ENCODE assay signal across 11 mouse cellular contexts in genomic region chr14:75871111-75871510, GRCm38 (mm10). TPM values are rescaled to one million over a fixed set of nuclear protein-coding genes. Genes with fewer than 3 reads are reported as not detected.
A peak's percentile ranks its signal among the peaks of the same experiment; 100 is the strongest.
DNase-seq lines count a peak whose midpoint lies in the region; ATAC-seq lines count a peak whose summit lies in the region.
"Had no signal": no experiment of that assay in that cellular context is flagged by ENCODE, and none has a peak within 500 bp of the region (broad histone marks: within the 10 kb centered on the region; RNA-seq: fewer than 3 reads in every experiment).

No protein-coding gene starts in this region.

- ATAC-seq in hindbrain, embryonic 16.5 days = peak; percentile 46
- ATAC-seq in neural tube, embryonic 15.5 days (ENCODE audit: low FRiP score) = peak; percentile 49; the same call in 1 of the 2 replicates

- DNase-seq in embryo, embryonic 10.5 days (ENCODE audit: low spot score) = peak; percentile 44
- DNase-seq in embryo, embryonic 10 days (ENCODE audit: low spot score) = no peak
- DNase-seq in left cerebral cortex, postnatal 4 days = peak; percentile 34
- no peak for DNase-seq in left cerebral cortex, postnatal 25 days (ENCODE audit: low spot score in 2 of 2)
- DNase-seq in kidney, adult 9 months = no peak
- DNase-seq in kidney, adult 11 months = no peak
- DNase-seq: cerebellum, adult 8-10 months; liver, embryonic 13.5 days had no signal

- H3K9me3 ChIP-seq in hindbrain, embryonic 16.5 days (ENCODE audit: control insufficient read depth, low read length) = no peaks in the 10 kb centered on the region
- H3K9me3 ChIP-seq in neural tube, embryonic 15.5 days (replicated peaks) = no peaks in the 10 kb centered on the region
- H3K9me3 ChIP-seq: intestine, embryonic 15.5 days; liver, embryonic 13.5 days had no signal

- H3K4me1 ChIP-seq in hindbrain, embryonic 16.5 days (ENCODE audit: control insufficient read depth, insufficient read depth, low read depth, low read length) = peaks cover under 1% of the 10 kb centered on the region; the same call in 1 of the 2 replicates
- peaks cover 4% of the 10 kb centered on the region; the same call in 1 of the 2 replicates for H3K4me1 ChIP-seq in neural tube, embryonic 15.5 days
- H3K4me1 ChIP-seq: liver, embryonic 13.5 days had no signal

- no peaks in the 10 kb centered on the region for H3K36me3 ChIP-seq in hindbrain, embryonic 16.5 days (ENCODE audit: control insufficient read depth, insufficient read depth, low read length)
- no peaks in the 10 kb centered on the region for H3K36me3 ChIP-seq in neural tube, embryonic 15.5 days
- H3K36me3 ChIP-seq: intestine, embryonic 15.5 days; liver, embryonic 13.5 days had no signal

- H3K27me3 ChIP-seq in hindbrain, embryonic 16.5 days (replicated peaks; ENCODE audit: control insufficient read depth, insufficient read depth, low read length) = no peaks in the 10 kb centered on the region
- H3K27me3 ChIP-seq in neural tube, embryonic 15.5 days (replicated peaks) = no peaks in the 10 kb centered on the region
- H3K27me3 ChIP-seq: intestine, embryonic 15.5 days; liver, embryonic 13.5 days had no signal

- no peak overlapping the region for H3K9ac ChIP-seq in hindbrain, embryonic 16.5 days (ENCODE audit: low read depth, low read length)
- H3K9ac ChIP-seq in neural tube, embryonic 15.5 days (replicated peaks) = no peak overlapping the region
- H3K9ac ChIP-seq: intestine, embryonic 15.5 days; liver, embryonic 13.5 days had no signal

- H3K4me3 ChIP-seq in hindbrain, embryonic 16.5 days (ENCODE audit: low read length) = no peak overlapping the region; the same call in 1 of the 2 replicates
- no peak overlapping the region for H3K4me3 ChIP-seq in neural tube, embryonic 15.5 days (replicated peaks)
- H3K4me3 ChIP-seq: intestine, embryonic 15.5 days; liver, embryonic 13.5 days had no signal

- 16% methylated on average over 4 of the region's 5 CpGs for WGBS in hindbrain, embryonic 16.5 days
- 24% methylated on average over 4 of the region's 5 CpGs for WGBS in neural tube, embryonic 15.5 days

- peak overlapping the region; percentile 45; the same call in 1 of the 2 replicates for H3K4me2 ChIP-seq in hindbrain, embryonic 16.5 days (ENCODE audit: low read length)
- peak overlapping the region; percentile 19; the same call in 1 of the 2 replicates for H3K4me2 ChIP-seq in neural tube, embryonic 15.5 days
- H3K4me2 ChIP-seq: intestine, embryonic 15.5 days; liver, embryonic 13.5 days had no signal

- no peak overlapping the region for H3K27ac ChIP-seq in hindbrain, embryonic 16.5 days (ENCODE audit: low read depth, low read length)
- peak overlapping the region; percentile 65 for H3K27ac ChIP-seq in neural tube, embryonic 15.5 days (replicated peaks)
- H3K27ac ChIP-seq: intestine, embryonic 15.5 days; liver, embryonic 13.5 days had no signal

- intact Hi-C loops in left cerebral cortex, postnatal 4 days (cut with DNase I) = loop anchor here (10.0 kb wide), 1 partner anchor 94 kb away; no protein-coding TSS in a partner anchor
- intact Hi-C loops in left cerebral cortex, postnatal 25 days (cut with DNase I) = no loop called here

RNA-seq across cellular contexts. Expression of gene Tpt1, which starts 26.2 kb away (rescaled TPM):
- total RNA-seq in left cerebral cortex, postnatal 4 days (2021) = 1,000 to 10,000 TPM; 1,734 to 1,903 TPM
- total RNA-seq in left cerebral cortex, postnatal 25 days (2021) = 1,000 to 10,000 TPM; 1,037 to 1,046 TPM
- polyA plus RNA-seq in hindbrain, embryonic 16.5 days (2015; fragmentation: Nextera tagmentation; extraction: Ambion mirVana) = 585 and 607 TPM in 2 replicates
- 719 and 774 TPM in 2 replicates for polyA plus RNA-seq in neural tube, embryonic 15.5 days (2015; fragmentation: Nextera tagmentation; extraction: Ambion mirVana)

Comparison
In these comparisons a context has a peak if more than half of its experiments do, and no peak if none do; other contexts are left out.
1. DNase-seq: peak in embryo, embryonic 10.5 days (single experiment) and left cerebral cortex, postnatal 4 days (single experiment); none in embryo, embryonic 10 days (single experiment), left cerebral cortex, postnatal 25 days (0 of 2), kidney, adult 9 months (single experiment) and kidney, adult 11 months (single experiment).